Mouse (Mus musculus) Muller cell, postnatal 12 days (primary cell): ENCODE measurements around the gene Olfr1057.
"Not testable (repeated sequence)": the region's sequence is repeated elsewhere in the genome, so short reads cannot be mapped to it uniquely, and the experiment has no call there.

Experiments
- DNase-seq: peaks from one replicate; pipeline ENCODE4 v3.0.0-alpha.2; 2015; ENCODE audit errors: inconsistent ontology term

Olfr1057 gene

DNA sequence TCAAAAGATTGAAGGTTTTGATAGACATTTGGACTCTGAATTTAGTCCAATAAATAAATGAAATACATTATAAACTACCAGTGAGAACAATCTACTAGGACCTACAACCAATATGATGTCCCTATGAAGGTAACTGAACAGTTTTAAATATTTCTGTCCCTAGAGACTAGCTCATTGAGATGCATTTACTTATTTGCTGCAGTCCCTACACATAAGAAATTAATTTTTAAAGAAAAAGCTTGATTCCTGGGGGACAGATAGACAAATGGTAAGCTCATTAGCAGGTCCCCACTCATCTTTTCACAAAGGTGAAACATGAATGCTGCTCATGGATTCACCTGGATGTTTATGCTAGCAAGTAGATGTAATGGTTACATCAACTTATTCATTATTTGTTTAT, at the start of gene Olfr1057:
Gene Olfr1057 (minus strand): TSS at position 101 of the 400 bp plus-strand sequence.
- no peak for DNase-seq

GRCm38 (mm10) chr2:86426649-86427048, 48.5 kb upstream of the Olfr1057 start, which contains the start of gene Olfr1062:
Olfr1062 (minus strand) TSS chr2:86426749.
- DNase-seq = not testable (repeated sequence)

DNA sequence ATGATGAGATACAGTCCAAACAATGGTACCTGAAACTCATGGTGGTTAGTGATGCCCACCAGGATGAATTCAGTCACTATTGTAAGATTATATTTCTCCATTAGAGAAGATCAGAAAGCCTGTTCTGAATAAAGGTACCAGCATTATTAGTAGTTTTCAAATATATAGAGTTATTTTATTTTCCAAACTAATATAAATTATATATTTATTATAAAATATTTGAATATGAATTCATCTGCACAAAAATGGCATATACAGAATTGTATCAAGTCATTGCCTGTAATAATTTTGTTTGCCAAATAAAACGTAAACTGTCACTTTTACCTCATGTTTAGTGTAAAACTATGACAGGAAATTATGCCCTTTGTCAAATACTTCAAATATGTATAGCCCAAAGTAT, 35.8 kb upstream of the Olfr1057 start, which contains the start of gene Olfr1061:
Gene Olfr1061 (minus strand): TSS at position 101 of the 400 bp plus-strand sequence.
- DNase-seq = no peak

GRCm38 (mm10) chr2:86395114-86395513, 16.9 kb upstream of the Olfr1057 start:
- no peak for DNase-seq

GRCm38 (mm10) chr2:86388461-86388860, 10.3 kb upstream of the Olfr1057 start, which contains the start of gene Olfr1058:
Olfr1058 (minus strand) TSS chr2:86388561.
- not testable (repeated sequence) for DNase-seq

- DNase-seq = not testable (repeated sequence)
Measured at GRCm38 (mm10) chr2:86366342-86366741, 11.9 kb downstream of the Olfr1057 start.

DNA sequence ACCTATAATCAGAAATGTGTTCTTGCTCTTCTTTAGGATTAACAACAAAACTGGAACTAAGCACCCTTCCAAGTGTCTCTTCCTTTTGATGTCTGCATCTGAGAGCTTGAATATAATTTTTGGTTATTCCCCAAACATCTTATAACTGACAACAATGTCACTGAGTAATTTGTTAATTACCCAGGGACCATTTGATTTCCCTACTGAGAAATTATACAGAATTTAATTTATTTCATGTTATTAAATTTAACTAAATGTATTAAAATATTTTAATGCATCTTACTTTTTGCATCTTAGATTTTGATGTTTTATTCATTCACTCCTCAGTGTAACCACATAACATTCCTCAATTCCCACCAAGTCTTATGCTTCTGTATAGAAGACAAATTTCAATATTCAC, 15.8 kb downstream of the Olfr1057 start, which contains the start of gene Olfr1056:
Gene Olfr1056 (minus strand): TSS at position 101 of the 400 bp plus-strand sequence.
- no peak for DNase-seq

DNA sequence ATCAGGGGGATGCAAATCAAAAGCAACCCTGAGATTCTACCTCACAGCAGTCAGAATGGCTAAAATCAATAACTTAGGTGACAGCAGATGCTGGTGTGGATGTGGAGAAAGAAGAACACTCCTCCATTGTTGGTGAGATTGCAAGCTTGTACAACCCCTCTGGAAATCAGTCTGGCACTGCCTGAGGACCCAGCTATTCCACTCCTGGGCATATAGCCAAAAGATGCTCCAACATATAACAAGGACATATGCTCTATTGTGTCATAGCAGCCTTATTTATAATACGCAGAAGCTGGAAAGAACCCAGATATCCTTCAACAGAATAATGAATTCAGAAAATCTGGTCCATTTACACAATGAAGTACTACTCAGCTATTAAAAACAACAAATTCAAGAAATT, 26.4 kb downstream of the Olfr1057 start:
- not testable (repeated sequence) for DNase-seq

GRCm38 (mm10) chr2:86350184-86350583, 28.0 kb downstream of the Olfr1057 start, which contains the start of gene Olfr1055:
Olfr1055 (minus strand) TSS chr2:86350284.
- no peak for DNase-seq

- no peak for DNase-seq
Measured at GRCm38 (mm10) chr2:86335333-86335732, 42.9 kb downstream of the Olfr1057 start, which contains the start of gene Olfr1054. Olfr1054 (minus strand) TSS chr2:86335433.
